Mouse (Mus musculus): ENCODE results near the gene Oas1f. TPM values are rescaled to one million over a fixed set of nuclear protein-coding genes. Genes with fewer than 3 reads are reported as not detected.
"Not testable (repeated sequence)": the region's sequence is repeated elsewhere in the genome, so short reads cannot be mapped to it uniquely, and the experiment has no call there.

The Oas1f gene
- polyA plus RNA-seq (2015; fragmentation: Nextera tagmentation; extraction: Ambion mirVana) = not detected in 2 replicates

- Histone ChIP-seq H3K27ac (replicated peaks) (no peak within 1 kb of the TSS), H3K36me3 (replicated peaks) (no peaks in the 10 kb centered on the region), H3K4me1 (replicated peaks) (no peaks in the 10 kb centered on the region), H3K27me3 (no peaks in the 10 kb centered on the region), H3K9me3 (replicated peaks) (no peaks in the 10 kb centered on the region), H3K9ac (no peak within 1 kb of the TSS), H3K4me3 (replicated peaks) (no peak within 1 kb of the TSS), H3K4me2 (no peak within 1 kb of the TSS)
- ATAC-seq (ENCODE audit: insufficient read depth) = no peak
- 45% methylated on average over 4 of the region's 4 CpGs for WGBS (ENCODE audit: insufficient replicate concordance)
Observed at GRCm38 (mm10) chr5:120847067-120847466, at the start of gene Oas1f. Oas1f (plus strand) TSS chr5:120847367.

GRCm38 (mm10) chr5:120798147-120798546 is 49.0 kb upstream of the Oas1f start:
- not testable (repeated sequence) for H3K36me3 ChIP-seq (replicated peaks); H3K4me2 ChIP-seq; H3K9ac ChIP-seq; H3K27me3 ChIP-seq; H3K4me1 ChIP-seq (replicated peaks); H3K27ac ChIP-seq (replicated peaks); ATAC-seq (ENCODE audit: insufficient read depth); H3K9me3 ChIP-seq (replicated peaks); H3K4me3 ChIP-seq (replicated peaks)
- 61% methylated on average over 5 of the region's 5 CpGs for WGBS (ENCODE audit: insufficient replicate concordance)

GRCm38 (mm10) chr5:120798943-120799342 is 48.2 kb upstream of the Oas1f start:
- H3K9ac ChIP-seq; H3K27ac ChIP-seq (replicated peaks); H3K4me2 ChIP-seq; H3K4me1 ChIP-seq (replicated peaks); H3K4me3 ChIP-seq (replicated peaks); H3K36me3 ChIP-seq (replicated peaks); ATAC-seq (ENCODE audit: insufficient read depth); H3K9me3 ChIP-seq (replicated peaks); H3K27me3 ChIP-seq: not testable (repeated sequence)
- WGBS (ENCODE audit: insufficient replicate concordance) = 33% methylated on average over 2 of the region's 2 CpGs

- Histone ChIP-seq H3K9me3 (replicated peaks) (no peaks in the 10 kb centered on the region), H3K4me1 (replicated peaks) (no peaks in the 10 kb centered on the region), H3K4me2 (no peak overlapping the region), H3K36me3 (replicated peaks) (no peaks in the 10 kb centered on the region), H3K4me3 (replicated peaks) (no peak overlapping the region), H3K27me3 (no peaks in the 10 kb centered on the region), H3K9ac (no peak overlapping the region), H3K27ac (replicated peaks) (no peak overlapping the region)
- no peak for ATAC-seq (ENCODE audit: insufficient read depth)
- 38% methylated on average over 2 of the region's 2 CpGs for WGBS (ENCODE audit: insufficient replicate concordance)
Observed at GRCm38 (mm10) chr5:120803596-120803995, 43.6 kb upstream of the Oas1f start.

- WGBS (ENCODE audit: insufficient replicate concordance) = 69% methylated on average over 1 of the region's 1 CpGs
- Histone ChIP-seq H3K4me3 (replicated peaks) (no peak overlapping the region), H3K4me1 (replicated peaks) (peaks cover 6% of the 10 kb centered on the region; the same call in 1 of the 2 replicates), H3K9ac (no peak overlapping the region), H3K9me3 (replicated peaks) (no peaks in the 10 kb centered on the region), H3K4me2 (no peak overlapping the region), H3K36me3 (replicated peaks) (no peaks in the 10 kb centered on the region), H3K27ac (replicated peaks) (no peak overlapping the region), H3K27me3 (no peaks in the 10 kb centered on the region)
- ATAC-seq (ENCODE audit: insufficient read depth) = no peak
Observed at GRCm38 (mm10) chr5:120806458-120806857, 40.7 kb upstream of the Oas1f start.

- no peak for ATAC-seq (ENCODE audit: insufficient read depth)
- Histone ChIP-seq H3K27me3 (no peaks in the 10 kb centered on the region), H3K9me3 (replicated peaks) (no peaks in the 10 kb centered on the region), H3K27ac (replicated peaks) (no peak overlapping the region), H3K4me2 (no peak overlapping the region), H3K36me3 (replicated peaks) (no peaks in the 10 kb centered on the region), H3K4me1 (replicated peaks) (peaks cover 22% of the 10 kb centered on the region), H3K4me3 (replicated peaks) (no peak overlapping the region), H3K9ac (no peak overlapping the region; the same call in 1 of the 2 replicates)
- WGBS (ENCODE audit: insufficient replicate concordance) = 26% methylated on average over 6 of the region's 6 CpGs
Observed at GRCm38 (mm10) chr5:120809171-120809570, 38.0 kb upstream of the Oas1f start.

GRCm38 (mm10) chr5:120811951-120812819 is 35.0 kb upstream of the Oas1f start, which contains the start of gene Oas1c:
Oas1c (minus strand) TSS chr5:120812514.
- Histone ChIP-seq H3K4me3 (replicated peaks) (peak within 1 kb of the TSS; percentile 72), H3K27me3 (no peaks in the 10 kb centered on the region), H3K9ac (peak within 1 kb of the TSS; percentile 65), H3K4me1 (replicated peaks) (peaks cover 22% of the 10 kb centered on the region), H3K27ac (replicated peaks) (0 out of 2 replicates have a peak within 1 kb of the TSS, but pooled peaks have one; percentile 19), H3K4me2 (peak within 1 kb of the TSS; percentile 75), H3K36me3 (replicated peaks) (no peaks in the 10 kb centered on the region), H3K9me3 (replicated peaks) (no peaks in the 10 kb centered on the region)
- ATAC-seq (ENCODE audit: insufficient read depth) = peak; percentile 85
- WGBS (ENCODE audit: insufficient replicate concordance) = 3% methylated on average over 18 of the region's 18 CpGs

- Histone ChIP-seq H3K9ac (peak overlapping the region; percentile 65), H3K4me3 (replicated peaks) (peak overlapping the region; percentile 72), H3K9me3 (replicated peaks) (no peaks in the 10 kb centered on the region), H3K4me2 (peak overlapping the region; percentile 75), H3K36me3 (replicated peaks) (no peaks in the 10 kb centered on the region), H3K4me1 (replicated peaks) (peaks cover 22% of the 10 kb centered on the region), H3K27me3 (no peaks in the 10 kb centered on the region), H3K27ac (replicated peaks) (0 out of 2 replicates have a peak overlapping the region, but pooled peaks have one; percentile 19)
- 52% methylated on average over 6 of the region's 6 CpGs for WGBS (ENCODE audit: insufficient replicate concordance)
- ATAC-seq (ENCODE audit: insufficient read depth) = peak; percentile 46; the same call in 1 of the 2 replicates
Observed at GRCm38 (mm10) chr5:120813023-120813422, 34.1 kb upstream of the Oas1f start.

- no peak overlapping the region for H3K4me2 ChIP-seq
- 59% methylated on average over 3 of the region's 3 CpGs for WGBS (ENCODE audit: insufficient replicate concordance)
- ATAC-seq (ENCODE audit: insufficient read depth) = no peak
- no peak overlapping the region for H3K4me3 ChIP-seq (replicated peaks)
- H3K4me1 ChIP-seq (replicated peaks) = peaks cover 16% of the 10 kb centered on the region
- no peak overlapping the region for H3K9ac ChIP-seq
- H3K9me3 ChIP-seq (replicated peaks) = no peaks in the 10 kb centered on the region
- no peak overlapping the region for H3K27ac ChIP-seq (replicated peaks)
- no peaks in the 10 kb centered on the region for H3K27me3 ChIP-seq
- no peaks in the 10 kb centered on the region for H3K36me3 ChIP-seq (replicated peaks)
Observed at GRCm38 (mm10) chr5:120815949-120816348, 31.2 kb upstream of the Oas1f start.

GRCm38 (mm10) chr5:120818999-120819398 is 28.2 kb upstream of the Oas1f start:
- Histone ChIP-seq H3K27ac (replicated peaks) (no peak overlapping the region), H3K36me3 (replicated peaks) (no peaks in the 10 kb centered on the region), H3K4me3 (replicated peaks) (no peak overlapping the region), H3K4me2 (no peak overlapping the region), H3K4me1 (replicated peaks) (no peaks in the 10 kb centered on the region), H3K27me3 (no peaks in the 10 kb centered on the region), H3K9ac (no peak overlapping the region), H3K9me3 (replicated peaks) (no peaks in the 10 kb centered on the region)
- ATAC-seq (ENCODE audit: insufficient read depth) = no peak

GRCm38 (mm10) chr5:120831031-120831430 is 16.1 kb upstream of the Oas1f start:
- Histone ChIP-seq H3K4me2 (no peak overlapping the region), H3K27ac (replicated peaks) (no peak overlapping the region), H3K27me3 (peaks cover 18% of the 10 kb centered on the region), H3K9me3 (replicated peaks) (no peaks in the 10 kb centered on the region), H3K9ac (no peak overlapping the region), H3K4me3 (replicated peaks) (no peak overlapping the region), H3K4me1 (replicated peaks) (no peaks in the 10 kb centered on the region), H3K36me3 (replicated peaks) (no peaks in the 10 kb centered on the region)
- ATAC-seq (ENCODE audit: insufficient read depth) = no peak
- 47% methylated on average over 4 of the region's 4 CpGs for WGBS (ENCODE audit: insufficient replicate concordance)

Data from liver, embryonic 15.5 days (tissue).